Mouse (Mus musculus) lung, embryonic 14.5 days (tissue): ENCODE data around the gene Med26. TPM values are rescaled to one million over a fixed set of nuclear protein-coding genes. Genes with fewer than 3 reads are reported as not detected.
A peak's percentile ranks its signal among the peaks of the same experiment; 100 is the strongest.

Source experiments
- ATAC-seq: fragments of 200-750 bp; cut with Nextera tagmentation; 2 replicates; pipeline ENCODE4 v1.8.0; 2017; ENCODE audit warnings: mild to moderate bottlenecking, moderate TSS enrichment, moderate library complexity; ENCODE audit not compliant: insufficient read depth
- DNase-seq: peaks from one replicate; pipeline ENCODE4 v3.0.0-alpha.2; 2015
- H3K27ac ChIP-seq: fragments of 300-500 bp; sonication (generic); 2 replicates; pipeline ENCODE4 v1.5.1; 2014; ENCODE audit warnings: low read depth, mild to moderate bottlenecking, moderate library complexity
- H3K27me3 ChIP-seq: fragments of 300-500 bp; sonication (generic); 2 replicates; pipeline ENCODE4 v1.6.1; 2014; ENCODE audit warnings: low read length, control low read depth; ENCODE audit not compliant: insufficient read depth
- H3K36me3 ChIP-seq: fragments of 300-500 bp; sonication (generic); 2 replicates; pipeline ENCODE4 v1.6.1; 2014; ENCODE audit warnings: control low read depth; ENCODE audit not compliant: insufficient read depth
- H3K4me1 ChIP-seq: fragments of 300-500 bp; sonication (generic); 2 replicates; pipeline ENCODE4 v1.6.1; 2014; ENCODE audit warnings: antibody characterized with exemption, control low read depth; ENCODE audit not compliant: insufficient read depth
- H3K4me2 ChIP-seq: fragments of 300-500 bp; sonication (generic); 2 replicates; pipeline ENCODE4 v1.6.1; 2014; ENCODE audit warnings: mild to moderate bottlenecking
- H3K4me3 ChIP-seq: fragments of 300-500 bp; sonication (generic); 2 replicates; pipeline ENCODE4 v1.5.1; 2014; ENCODE audit warnings: low read depth, low read length
- H3K9ac ChIP-seq: fragments of 300-500 bp; sonication (generic); 2 replicates; pipeline ENCODE4 v1.6.1; 2014
- H3K9me3 ChIP-seq: fragments of 300-500 bp; sonication (generic); 2 replicates; pipeline ENCODE4 v1.6.1; 2016; ENCODE audit warnings: low read depth, low read length, control low read depth
- CTCF ChIP-seq: IDR thresholded peaks from 2 replicates; pipeline ENCODE4 v1.5.1; 2016; ENCODE audit warnings: antibody characterized with exemption, low read depth
- WGBS: fragments of 180-500 bp; shearing (Covaris S2); extraction: QIAGEN DNeasy Blood & Tissue Kit; methylation state at CpG from one replicate; pipeline ENCODE4 v1.1.7; 2014; 5-methylcytosine and 5-hydroxymethylcytosine counted together
- polyA plus RNA-seq: library from polyadenylated mRNA; unstranded; fragments of >200 nt; fragmentation: Nextera tagmentation; extraction: Ambion mirVana; gene quantifications from 2 replicates; pipeline ENCODE4 v1.2.1, GENCODE M21; 2014

Gene Med26
- polyA plus RNA-seq, 1 experiment from 2014 or later: 17.5 TPM

DNA sequence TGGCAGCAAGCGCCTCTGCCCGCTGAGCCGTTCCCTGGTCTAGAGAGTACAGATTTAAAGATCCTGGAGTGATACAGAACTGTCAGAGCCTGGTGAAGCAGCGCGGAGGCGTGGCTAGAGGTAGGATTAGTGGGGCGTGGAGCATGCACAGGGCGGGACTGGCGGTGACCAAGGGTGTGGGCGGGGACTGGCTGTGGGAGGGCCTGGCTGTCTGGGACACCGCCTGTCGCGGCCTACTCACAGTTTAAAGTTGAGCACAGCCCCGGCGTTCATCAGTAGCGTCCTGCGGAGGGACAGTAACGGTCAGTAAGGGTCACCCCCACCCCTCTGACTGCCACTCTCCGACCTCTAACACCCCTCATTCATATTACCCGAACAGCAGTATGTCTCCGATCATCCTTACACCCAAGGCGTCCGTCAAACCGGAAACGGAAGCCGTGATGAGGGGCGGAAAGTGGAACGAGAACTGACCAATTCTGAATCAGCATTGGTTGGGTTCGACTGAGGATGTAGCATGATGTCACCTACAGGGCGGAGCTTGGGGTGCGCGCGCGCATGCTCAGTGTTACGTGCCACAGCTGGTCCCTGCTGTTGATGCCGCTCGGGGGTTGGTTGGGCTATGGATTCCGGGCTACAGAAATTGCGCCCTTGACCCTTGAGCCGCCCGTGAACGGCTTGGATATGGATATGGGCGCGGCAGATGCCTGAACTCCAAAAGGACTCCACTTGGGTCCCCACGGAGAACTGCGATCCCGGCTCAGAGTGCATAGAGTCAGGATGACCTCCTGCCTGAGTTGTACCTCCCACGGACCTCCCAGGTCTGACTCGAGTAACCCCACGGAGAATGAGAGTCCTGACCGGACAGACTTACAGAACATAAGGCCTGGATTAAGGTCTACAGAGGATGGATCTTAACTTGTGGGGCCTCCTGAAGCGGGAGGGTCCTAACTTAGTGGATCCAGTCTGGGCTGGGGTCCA lies 22.9 kb upstream of the Med26 start, which contains the start of gene Smim7:
Gene Smim7 (minus strand): TSS at position 456 of the 978 bp plus-strand sequence.
- H3K9ac ChIP-seq: peak within 1 kb of the TSS; percentile 70
- H3K4me1 ChIP-seq: peaks cover 7% of the 10 kb centered on the region; the same call in 1 of the 2 replicates
- WGBS: under 1% methylated on average over 52 of the region's 52 CpGs
- peak within 1 kb of the TSS; percentile 99 for H3K27ac ChIP-seq
- H3K36me3 ChIP-seq: peaks cover 39% of the 10 kb centered on the region
- peak within 1 kb of the TSS; percentile 95 for H3K4me2 ChIP-seq
- ATAC-seq (peak; percentile 97), DNase-seq (peak; percentile 99)
- H3K4me3 ChIP-seq: peak within 1 kb of the TSS; percentile 65
- TF ChIP-seq CTCF: no peak
- H3K27me3 ChIP-seq: no peaks in the 10 kb centered on the region
- H3K9me3 ChIP-seq: no peaks in the 10 kb centered on the region

DNA sequence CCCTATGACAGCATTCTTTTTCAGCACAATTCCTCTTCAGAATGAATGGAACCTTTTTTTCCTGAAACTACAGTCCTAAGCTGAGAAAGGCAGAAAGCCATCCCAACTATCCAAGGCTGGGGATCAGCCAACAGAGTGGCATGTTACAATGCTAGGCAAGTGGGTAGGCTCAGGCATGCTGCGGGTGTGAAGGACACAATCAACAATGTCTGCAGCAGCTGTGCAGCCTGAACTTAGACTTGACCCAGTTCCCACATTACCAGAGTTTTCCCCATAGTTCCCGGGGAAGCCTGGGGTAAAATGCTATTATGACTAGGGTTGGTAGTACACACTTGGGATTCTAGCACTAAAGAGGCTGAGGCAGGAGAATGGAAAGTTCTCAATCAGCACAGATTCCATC lies 17.9 kb upstream of the Med26 start:
- Histone ChIP-seq H3K27ac (no peak overlapping the region), H3K4me1 (peaks cover 7% of the 10 kb centered on the region; the same call in 1 of the 2 replicates), H3K27me3 (no peaks in the 10 kb centered on the region), H3K36me3 (peaks cover 61% of the 10 kb centered on the region), H3K4me2 (no peak overlapping the region), H3K9ac (no peak overlapping the region), H3K4me3 (no peak overlapping the region), H3K9me3 (no peaks in the 10 kb centered on the region)
- WGBS: 88% methylated on average over 2 of the region's 2 CpGs
- ATAC-seq: no peak
- DNase-seq: no peak
- TF ChIP-seq CTCF: no peak

DNA sequence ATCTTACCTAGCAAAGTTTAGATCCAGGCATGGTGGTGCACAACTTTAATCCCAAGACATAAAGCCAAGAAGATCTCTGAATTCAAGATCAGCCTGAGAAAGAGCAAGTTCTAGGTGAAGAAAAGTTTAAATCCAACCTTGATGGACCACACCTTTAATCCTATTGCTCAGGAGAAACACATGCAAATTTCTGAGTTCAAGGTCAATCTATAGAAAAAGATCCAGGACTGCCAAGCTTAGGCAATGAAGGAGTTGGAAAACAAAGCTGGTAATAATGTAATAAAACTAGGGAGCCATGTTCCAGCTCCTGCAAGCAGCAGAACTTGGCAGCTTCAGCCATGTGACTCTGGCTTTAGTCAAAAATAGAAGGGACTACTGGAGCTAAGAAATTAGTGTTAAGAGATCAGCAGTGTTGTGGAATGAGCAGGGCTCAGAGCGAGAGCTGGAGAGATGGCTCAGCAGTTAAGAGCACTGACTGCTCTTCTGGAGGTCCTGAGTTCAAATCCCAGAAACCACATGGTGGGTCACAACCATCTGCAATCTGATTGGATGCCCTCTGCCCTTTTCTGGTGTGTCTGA lies 13.1 kb upstream of the Med26 start:
- H3K36me3 ChIP-seq: peaks cover 29% of the 10 kb centered on the region
- no peaks in the 10 kb centered on the region for H3K4me1 ChIP-seq
- 86% methylated on average over 1 of the region's 1 CpGs for WGBS
- H3K27me3 ChIP-seq: no peaks in the 10 kb centered on the region
- H3K9ac ChIP-seq: no peak overlapping the region
- ATAC-seq (no peak), DNase-seq (no peak)
- H3K4me2 ChIP-seq: no peak overlapping the region
- no peak overlapping the region for H3K4me3 ChIP-seq
- no peak overlapping the region for H3K27ac ChIP-seq
- no peak for TF ChIP-seq CTCF
- H3K9me3 ChIP-seq: no peaks in the 10 kb centered on the region

DNA sequence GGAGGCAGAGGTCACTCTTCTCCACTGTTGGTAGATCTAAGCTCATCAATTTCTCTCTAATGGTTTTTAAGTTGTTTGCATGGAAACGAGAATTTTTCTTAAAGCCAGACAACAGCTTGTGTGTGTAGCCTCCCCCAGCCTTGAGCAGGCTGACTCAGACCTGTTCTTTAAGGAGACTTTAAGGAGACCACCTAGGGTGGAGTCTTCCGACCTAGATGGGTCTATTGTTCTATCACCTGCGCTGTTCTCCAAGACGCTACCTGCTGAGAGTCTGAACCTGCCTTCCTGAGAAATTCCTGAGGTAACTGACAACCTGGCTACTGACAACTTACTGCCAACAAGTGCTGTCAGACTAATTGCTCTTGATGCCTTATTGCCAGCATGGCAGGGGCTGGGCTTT lies 7.7 kb upstream of the Med26 start:
- Histone ChIP-seq H3K9me3 (no peaks in the 10 kb centered on the region), H3K4me3 (no peak overlapping the region), H3K36me3 (peaks cover 5% of the 10 kb centered on the region), H3K27ac (no peak overlapping the region), H3K4me1 (no peaks in the 10 kb centered on the region), H3K9ac (no peak overlapping the region), H3K27me3 (no peaks in the 10 kb centered on the region), H3K4me2 (no peak overlapping the region)
- ATAC-seq (no peak; the same call in 1 of the 2 replicates), DNase-seq (no peak)
- WGBS: 43% methylated on average over 4 of the region's 4 CpGs
- no peak for TF ChIP-seq CTCF

DNA sequence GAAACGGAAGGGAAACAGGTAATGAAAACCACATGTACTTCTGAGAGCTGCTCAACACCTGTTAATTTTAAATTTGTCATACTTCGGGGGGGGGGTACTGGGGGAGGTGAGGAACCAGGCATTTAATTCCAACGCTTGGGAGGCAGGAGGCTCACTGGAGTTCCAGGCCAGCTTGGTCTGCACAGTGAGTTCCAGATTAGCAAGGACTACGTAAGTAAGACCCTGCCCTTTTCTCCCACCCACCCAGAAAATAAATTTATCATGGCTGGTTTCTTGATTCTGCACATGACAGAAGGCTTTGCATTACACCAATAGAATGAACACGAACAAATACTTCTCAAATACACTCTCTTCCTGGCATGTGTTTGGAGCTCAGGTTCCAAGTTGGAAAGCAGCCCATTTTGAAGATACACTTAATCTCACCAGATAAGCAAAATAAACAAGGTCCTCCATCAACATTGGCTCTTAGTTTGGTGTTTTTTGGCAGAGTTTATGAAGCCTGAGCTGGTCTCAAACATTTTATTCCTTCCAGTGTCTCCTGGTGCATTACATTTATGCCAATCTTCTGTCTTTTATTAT lies 1.3 kb upstream of the Med26 start:
- H3K27ac ChIP-seq: peak overlapping the region; percentile 94; the same call in 1 of the 2 replicates
- ATAC-seq (no peak), DNase-seq (peak; percentile 88)
- H3K9ac ChIP-seq: peak overlapping the region; percentile 61
- peak overlapping the region; percentile 72 for H3K4me2 ChIP-seq
- H3K27me3 ChIP-seq: no peaks in the 10 kb centered on the region
- no peaks in the 10 kb centered on the region for H3K4me1 ChIP-seq
- TF ChIP-seq CTCF: no peak
- 5% methylated on average over 5 of the region's 5 CpGs for WGBS
- H3K36me3 ChIP-seq: peaks cover 6% of the 10 kb centered on the region; the same call in 1 of the 2 replicates
- no peaks in the 10 kb centered on the region for H3K9me3 ChIP-seq
- H3K4me3 ChIP-seq: peak overlapping the region; percentile 98

DNA sequence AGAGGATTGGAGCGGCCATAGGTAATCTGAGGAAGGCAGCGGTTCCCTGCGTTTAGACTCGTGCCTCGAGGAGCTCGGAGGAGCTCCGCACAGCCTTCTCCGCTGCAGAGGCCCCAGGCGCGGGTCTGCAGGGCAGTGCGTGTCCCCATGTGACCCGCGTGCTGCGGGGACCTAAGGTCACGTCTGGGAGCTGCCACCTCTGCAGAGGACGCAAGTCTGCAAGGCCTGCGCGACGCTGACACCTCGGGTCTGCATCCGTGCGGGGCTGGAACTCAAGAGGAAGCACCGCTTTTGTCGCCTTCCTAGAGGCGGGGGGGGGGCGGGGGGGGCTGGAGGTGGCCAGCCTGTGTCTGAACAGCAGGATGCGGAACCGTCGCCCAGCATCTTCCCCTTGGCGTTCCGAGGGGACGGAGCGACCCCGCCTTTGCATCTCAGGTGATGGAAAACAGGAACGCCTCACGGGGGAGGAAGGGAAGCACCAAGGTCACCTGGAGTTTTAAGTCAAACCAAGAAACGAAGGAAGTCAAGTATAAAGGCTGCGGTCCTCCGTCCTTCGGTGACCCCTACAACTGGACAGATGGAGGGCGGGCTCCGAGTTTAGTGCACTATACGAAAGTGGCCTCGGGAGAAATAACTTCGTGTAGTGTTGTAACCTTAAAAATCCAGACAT lies 709 bp upstream of the Med26 start:
- H3K27me3 ChIP-seq: no peaks in the 10 kb centered on the region
- H3K9ac ChIP-seq: peak overlapping the region; percentile 61
- peaks cover 12% of the 10 kb centered on the region; the same call in 1 of the 2 replicates for H3K36me3 ChIP-seq
- H3K27ac ChIP-seq: peak overlapping the region; percentile 94
- no peaks in the 10 kb centered on the region for H3K4me1 ChIP-seq
- H3K9me3 ChIP-seq: no peaks in the 10 kb centered on the region
- peak overlapping the region; percentile 72 for H3K4me2 ChIP-seq
- H3K4me3 ChIP-seq: peak overlapping the region; percentile 98
- TF ChIP-seq CTCF: no peak
- ATAC-seq: peak; percentile 69
- WGBS: under 1% methylated on average over 45 of the region's 45 CpGs
- no peak for DNase-seq
